Mouse (Mus musculus) forebrain, embryonic 12.5 days (tissue): ENCODE data around the gene Zbtb7b. TPM values are rescaled to one million over a fixed set of nuclear protein-coding genes. Genes with fewer than 3 reads are reported as not detected.

Experiments used
- ATAC-seq: fragments of 200-750 bp; cut with Nextera tagmentation; 2 replicates; pipeline ENCODE4 v1.8.0; 2017; ENCODE audit warnings: moderate TSS enrichment; ENCODE audit not compliant: low FRiP score
- H3K27ac ChIP-seq: fragments of 300-500 bp; sonication (generic); 2 replicates; pipeline ENCODE4 v1.5.1; 2016; ENCODE audit warnings: mild to moderate bottlenecking
- H3K27me3 ChIP-seq: fragments of 300-500 bp; sonication (generic); 2 replicates; pipeline ENCODE4 v1.6.1; 2016; ENCODE audit warnings: mild to moderate bottlenecking
- H3K36me3 ChIP-seq: fragments of 300-500 bp; sonication (generic); replicated peaks from 2 replicates; pipeline ENCODE4 v1.6.1; 2016; ENCODE audit warnings: mild to moderate bottlenecking
- H3K4me1 ChIP-seq: fragments of 300-500 bp; sonication (generic); 2 replicates; pipeline ENCODE4 v1.6.1; 2016
- H3K4me2 ChIP-seq: fragments of 300-500 bp; sonication (generic); 2 replicates; pipeline ENCODE4 v1.6.1; 2016; ENCODE audit warnings: mild to moderate bottlenecking, moderate library complexity
- H3K4me3 ChIP-seq: fragments of 300-500 bp; sonication (generic); replicated peaks from 2 replicates; pipeline ENCODE4 v1.5.1; 2016; ENCODE audit warnings: mild to moderate bottlenecking
- H3K9ac ChIP-seq: fragments of 300-500 bp; sonication (generic); 2 replicates; pipeline ENCODE4 v1.6.1; 2016; ENCODE audit warnings: mild to moderate bottlenecking
- H3K9me3 ChIP-seq: fragments of 300-500 bp; sonication (generic); 2 replicates; pipeline ENCODE4 v1.6.1; 2016
- WGBS: fragments of 180-500 bp; shearing (Covaris S2); methylation state at CpG from one replicate; pipeline ENCODE4 v1.1.7; 2016; 5-methylcytosine and 5-hydroxymethylcytosine counted together
- polyA plus RNA-seq: library from polyadenylated mRNA; unstranded; fragments of >200 nt; fragmentation: Nextera tagmentation; extraction: Ambion mirVana; gene quantifications from 2 replicates; pipeline ENCODE4 v1.2.1, GENCODE M21; 2016

The Zbtb7b gene
- polyA plus RNA-seq, 1 experiment from 2014 or later, result 0.45 TPM

DNA sequence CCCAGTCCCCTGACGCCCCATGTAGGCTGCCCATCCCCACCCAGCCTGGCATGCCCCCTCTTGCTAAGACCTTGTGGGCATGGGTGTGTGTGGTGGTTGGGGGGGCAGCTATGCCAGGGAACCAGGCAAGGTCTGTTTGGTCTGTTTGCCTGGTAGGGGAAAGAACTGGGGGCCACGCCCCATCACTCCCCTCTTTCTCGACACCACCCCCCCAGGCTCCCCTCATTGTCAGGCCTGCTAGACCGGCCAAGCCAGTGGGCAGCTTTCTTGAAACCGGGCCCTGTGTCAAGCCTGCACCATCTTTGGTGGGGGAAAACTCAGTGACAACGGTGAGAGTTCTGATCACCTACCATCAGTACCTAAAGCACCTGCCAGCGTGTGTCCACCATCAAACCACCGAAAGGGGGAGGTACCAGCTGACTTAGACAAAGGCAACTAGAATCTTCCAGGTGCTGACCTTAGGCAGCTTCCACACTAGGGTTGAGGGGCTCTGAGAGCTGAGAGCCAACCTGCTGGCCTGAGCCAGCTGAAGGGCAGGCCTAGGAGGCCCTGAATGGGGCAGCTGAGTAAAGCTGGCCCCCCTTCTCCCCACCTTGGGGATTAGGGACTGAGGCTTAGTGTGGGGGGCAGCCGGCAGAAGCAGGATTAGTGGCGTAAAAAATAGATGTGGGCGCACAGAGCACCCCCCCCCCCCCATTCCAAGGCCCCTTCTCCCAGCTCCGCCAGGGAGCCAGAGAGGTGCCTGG lies 10.1 kb downstream of the Zbtb7b start:
- H3K4me2 ChIP-seq, result no peak overlapping the region
- WGBS, result 51% methylated on average over 11 of the region's 12 CpGs
- ATAC-seq, result no peak
- H3K27ac ChIP-seq, result no peak overlapping the region
- H3K9me3 ChIP-seq, result no peaks in the 10 kb centered on the region
- no peaks in the 10 kb centered on the region for H3K36me3 ChIP-seq
- H3K9ac ChIP-seq, result peak overlapping the region; percentile 26; the same call in 1 of the 2 replicates
- H3K4me1 ChIP-seq, result peaks cover 14% of the 10 kb centered on the region
- peaks cover 3% of the 10 kb centered on the region; the same call in 1 of the 2 replicates for H3K27me3 ChIP-seq
- H3K4me3 ChIP-seq, result no peak overlapping the region

- H3K4me2 ChIP-seq, result no peak overlapping the region
- H3K4me3 ChIP-seq, result no peak overlapping the region
- no peaks in the 10 kb centered on the region for H3K9me3 ChIP-seq
- no peak overlapping the region for H3K9ac ChIP-seq
- H3K36me3 ChIP-seq, result no peaks in the 10 kb centered on the region
- no peak overlapping the region for H3K27ac ChIP-seq
- peaks cover 18% of the 10 kb centered on the region for H3K4me1 ChIP-seq
- 82% methylated on average over 5 of the region's 5 CpGs for WGBS
- no peaks in the 10 kb centered on the region for H3K27me3 ChIP-seq
- ATAC-seq, result no peak
Observed at GRCm38 (mm10) chr3:89383651-89384255, 10.8 kb downstream of the Zbtb7b start.

- Histone ChIP-seq H3K9me3 (no peaks in the 10 kb centered on the region), H3K27me3 (no peaks in the 10 kb centered on the region), H3K36me3 (no peaks in the 10 kb centered on the region), H3K4me3 (no peak overlapping the region), H3K27ac (no peak overlapping the region), H3K4me1 (peaks cover 25% of the 10 kb centered on the region), H3K9ac (no peak overlapping the region), H3K4me2 (no peak overlapping the region)
- 85% methylated on average over 5 of the region's 5 CpGs for WGBS
- ATAC-seq, result no peak
Observed at GRCm38 (mm10) chr3:89382950-89383349, 11.6 kb downstream of the Zbtb7b start.

DNA sequence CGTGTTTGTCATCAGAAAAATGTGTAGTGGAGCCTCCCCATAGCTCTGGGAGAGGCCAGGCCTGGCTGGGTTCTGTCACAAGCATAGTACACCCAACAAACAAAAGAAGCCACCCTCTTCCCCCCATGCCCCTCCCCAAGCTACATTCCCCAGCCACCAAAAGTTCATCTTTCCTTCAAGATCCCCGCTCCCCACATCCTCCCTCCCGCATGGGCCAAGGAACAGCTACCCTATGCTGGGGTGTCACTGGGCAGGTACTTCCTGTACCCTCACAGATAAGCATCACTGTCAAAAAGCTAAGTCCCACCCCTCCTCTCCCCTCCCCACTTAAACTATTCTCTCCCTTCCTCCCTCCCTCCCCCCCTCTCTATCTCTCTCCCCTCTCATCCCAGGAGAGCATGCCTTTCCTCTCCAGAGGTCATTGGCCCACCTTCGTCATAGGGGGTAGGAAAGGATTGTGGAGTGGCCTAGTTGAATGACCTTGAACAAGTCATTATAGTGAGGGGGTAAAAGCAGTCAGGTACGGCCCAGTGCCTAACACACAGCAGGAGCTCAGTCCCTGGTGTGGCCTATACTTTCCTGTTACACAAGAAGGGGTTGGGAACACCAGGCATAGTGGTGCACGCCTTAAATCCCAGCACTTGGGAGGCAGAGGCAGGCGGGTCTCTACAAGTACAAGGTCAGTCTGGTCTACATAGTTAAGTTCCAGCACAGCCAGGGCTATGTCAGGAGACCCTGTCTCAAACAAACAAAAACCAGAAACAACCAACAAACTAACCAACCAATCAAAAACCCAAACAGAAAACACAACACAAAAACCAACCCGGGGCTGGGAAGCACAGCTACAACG lies 12.3 kb downstream of the Zbtb7b start:
- no peak overlapping the region for H3K4me3 ChIP-seq
- peaks cover 29% of the 10 kb centered on the region for H3K4me1 ChIP-seq
- H3K27me3 ChIP-seq, result no peaks in the 10 kb centered on the region
- H3K4me2 ChIP-seq, result no peak overlapping the region
- no peak for ATAC-seq
- H3K27ac ChIP-seq, result no peak overlapping the region
- H3K9me3 ChIP-seq, result no peaks in the 10 kb centered on the region
- H3K9ac ChIP-seq, result no peak overlapping the region
- no peaks in the 10 kb centered on the region for H3K36me3 ChIP-seq
- WGBS, result 87% methylated on average over 9 of the region's 9 CpGs

GRCm38 (mm10) chr3:89381233-89381632 lies 13.3 kb downstream of the Zbtb7b start:
- ATAC-seq, result no peak
- no peaks in the 10 kb centered on the region for H3K27me3 ChIP-seq
- peaks cover 26% of the 10 kb centered on the region for H3K4me1 ChIP-seq
- no peaks in the 10 kb centered on the region for H3K36me3 ChIP-seq
- no peak overlapping the region for H3K4me3 ChIP-seq
- H3K4me2 ChIP-seq, result no peak overlapping the region
- H3K27ac ChIP-seq, result no peak overlapping the region
- WGBS, result 84% methylated on average over 11 of the region's 11 CpGs
- no peak overlapping the region for H3K9ac ChIP-seq
- no peaks in the 10 kb centered on the region for H3K9me3 ChIP-seq

DNA sequence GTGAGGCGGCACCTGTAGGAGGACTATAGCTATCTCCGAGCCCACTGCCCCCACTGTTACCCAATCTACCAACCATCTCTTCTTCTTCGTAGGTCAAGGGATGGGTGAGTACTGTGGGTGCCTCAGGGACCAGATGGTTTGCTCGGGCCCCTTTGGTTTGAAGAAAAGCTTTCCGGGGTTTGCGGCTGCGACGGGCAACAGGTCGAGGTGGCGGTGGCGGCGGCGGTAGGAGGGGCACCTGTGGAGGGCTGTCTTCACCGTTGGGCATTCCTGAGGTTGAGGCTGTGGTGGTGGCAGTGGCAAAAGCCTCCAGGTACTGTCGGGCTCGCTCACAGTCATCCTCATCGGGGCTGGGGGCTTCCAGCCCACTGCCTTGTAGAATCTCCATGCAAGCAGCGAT lies 13.9 kb downstream of the Zbtb7b start:
- Histone ChIP-seq H3K36me3 (no peaks in the 10 kb centered on the region), H3K4me3 (no peak overlapping the region), H3K27ac (no peak overlapping the region), H3K9ac (no peak overlapping the region), H3K4me1 (peaks cover 26% of the 10 kb centered on the region), H3K27me3 (no peaks in the 10 kb centered on the region), H3K4me2 (no peak overlapping the region), H3K9me3 (no peaks in the 10 kb centered on the region)
- WGBS, result 93% methylated on average over 18 of the region's 18 CpGs
- ATAC-seq, result no peak

GRCm38 (mm10) chr3:89380291-89380690 lies 14.3 kb downstream of the Zbtb7b start:
- Histone ChIP-seq H3K4me2 (no peak overlapping the region), H3K36me3 (no peaks in the 10 kb centered on the region), H3K4me3 (no peak overlapping the region), H3K9ac (no peak overlapping the region), H3K27me3 (no peaks in the 10 kb centered on the region), H3K4me1 (peaks cover 26% of the 10 kb centered on the region), H3K27ac (no peak overlapping the region), H3K9me3 (no peaks in the 10 kb centered on the region)
- no peak for ATAC-seq
- WGBS, result 95% methylated on average over 14 of the region's 14 CpGs

DNA sequence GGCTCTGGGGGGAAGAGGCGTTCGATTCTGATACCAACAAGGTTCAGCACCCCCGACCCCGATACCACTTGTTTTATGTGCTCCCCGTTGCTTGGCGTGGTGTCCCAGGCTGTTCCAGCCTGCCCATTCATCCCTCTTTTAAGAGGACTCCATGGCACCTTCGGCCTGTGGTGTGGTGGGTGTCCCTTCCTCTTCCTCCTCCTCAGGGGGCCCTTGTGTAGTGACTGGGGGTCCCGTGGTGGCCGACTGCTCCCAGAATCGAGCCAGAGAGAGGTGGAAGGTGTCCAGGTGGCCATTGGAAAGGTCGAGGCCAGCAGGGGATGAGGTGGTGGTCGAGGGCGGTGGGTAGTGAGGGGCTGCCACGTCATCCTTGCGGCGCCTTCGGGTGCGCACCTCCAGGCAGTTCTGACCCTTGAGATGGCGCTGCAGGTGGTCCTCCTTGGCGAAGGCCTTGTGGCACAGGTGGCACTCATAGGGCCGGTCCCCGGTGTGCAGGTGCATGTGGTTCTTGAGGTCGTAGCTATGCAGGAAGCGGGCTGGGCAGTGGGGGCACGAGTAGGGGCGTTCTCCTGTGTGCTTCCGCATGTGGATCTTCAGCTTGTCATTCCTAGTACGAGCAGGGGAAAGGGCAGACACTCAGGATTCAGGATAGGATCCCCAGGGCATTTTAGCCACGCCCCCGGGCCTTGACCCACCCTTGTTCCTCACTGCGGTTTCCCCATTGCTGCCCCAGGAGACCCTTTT lies 15.0 kb downstream of the Zbtb7b start:
- Histone ChIP-seq H3K9ac (no peak overlapping the region), H3K4me1 (peaks cover 19% of the 10 kb centered on the region), H3K27ac (no peak overlapping the region), H3K9me3 (no peaks in the 10 kb centered on the region), H3K36me3 (no peaks in the 10 kb centered on the region), H3K4me3 (no peak overlapping the region), H3K4me2 (no peak overlapping the region; the same call in 1 of the 2 replicates), H3K27me3 (no peaks in the 10 kb centered on the region)
- ATAC-seq, result no peak
- WGBS, result 90% methylated on average over 31 of the region's 31 CpGs

DNA sequence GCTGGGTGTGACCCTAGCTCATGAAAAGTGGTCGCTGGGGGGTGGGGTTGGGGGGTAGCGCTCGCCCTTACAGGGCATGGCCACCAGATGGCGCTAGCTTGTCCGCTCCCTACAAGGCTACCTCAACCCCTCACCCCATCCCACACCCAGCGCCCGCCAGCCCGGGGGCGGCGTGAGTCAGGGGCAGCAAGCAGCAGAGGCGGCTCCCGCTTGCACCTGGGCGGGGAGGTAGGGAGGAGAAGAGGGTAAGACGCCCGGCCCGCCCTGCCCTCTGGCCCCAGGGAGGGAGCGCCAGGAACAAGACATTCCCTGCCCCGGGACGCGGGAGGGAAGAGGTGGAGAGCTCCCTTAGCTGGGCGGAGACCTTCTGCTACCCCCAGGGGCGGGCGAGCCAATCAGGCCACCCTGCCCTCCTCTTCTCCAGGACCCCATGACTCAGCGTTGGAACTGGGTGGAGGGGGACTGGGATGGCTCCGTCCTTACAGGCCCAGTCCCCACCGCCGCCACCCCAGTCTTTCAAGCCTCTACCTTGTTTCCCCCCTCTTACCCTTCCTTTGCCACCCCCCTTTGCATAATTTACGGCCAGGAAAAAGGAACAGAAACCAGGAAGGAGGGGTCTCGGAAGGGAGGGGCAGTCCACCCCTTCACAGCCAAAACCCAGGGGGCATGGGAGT lies 16.0 kb downstream of the Zbtb7b start:
- Histone ChIP-seq H3K4me3 (peak overlapping the region; percentile 61), H3K4me1 (peaks cover 15% of the 10 kb centered on the region), H3K9ac (peak overlapping the region; percentile 71), H3K9me3 (no peaks in the 10 kb centered on the region), H3K36me3 (no peaks in the 10 kb centered on the region), H3K27me3 (no peaks in the 10 kb centered on the region), H3K27ac (peak overlapping the region; percentile 56; the same call in 1 of the 2 replicates), H3K4me2 (peak overlapping the region; percentile 92)
- WGBS, result 1% methylated on average over 26 of the region's 29 CpGs
- ATAC-seq, result peak; percentile 91

DNA sequence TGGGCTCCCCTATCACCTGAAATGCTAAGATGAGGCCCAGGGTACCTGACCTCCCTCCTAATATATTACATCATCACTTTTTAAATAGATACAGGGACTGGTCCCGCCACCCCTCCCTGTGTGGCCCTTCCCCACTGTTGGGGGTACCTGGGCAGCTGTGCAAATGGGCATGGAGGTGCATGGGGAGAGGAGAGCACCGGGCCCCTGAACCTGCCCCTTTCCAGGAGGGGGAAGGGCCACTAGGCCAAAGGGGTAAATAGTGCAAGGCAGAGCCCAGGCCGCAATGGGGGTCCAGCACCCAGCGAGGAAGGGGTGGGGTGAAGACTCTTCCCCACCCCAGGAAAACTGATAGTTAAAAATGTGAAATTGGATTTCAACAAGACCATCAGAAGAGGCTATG lies 16.7 kb downstream of the Zbtb7b start:
- H3K4me2 ChIP-seq, result peak overlapping the region; percentile 92
- H3K9ac ChIP-seq, result no peak overlapping the region
- ATAC-seq, result no peak; the same call in none of the 2 replicates
- WGBS, result 63% methylated on average over 4 of the region's 4 CpGs
- 0 out of 2 replicates have a peak overlapping the region, but pooled peaks have one; percentile 61 for H3K4me3 ChIP-seq
- peaks cover 15% of the 10 kb centered on the region for H3K4me1 ChIP-seq
- no peaks in the 10 kb centered on the region for H3K27me3 ChIP-seq
- no peaks in the 10 kb centered on the region for H3K36me3 ChIP-seq
- H3K9me3 ChIP-seq, result no peaks in the 10 kb centered on the region
- no peak overlapping the region for H3K27ac ChIP-seq

GRCm38 (mm10) chr3:89373581-89374231 lies 20.9 kb downstream of the Zbtb7b start:
- Histone ChIP-seq H3K27me3 (no peaks in the 10 kb centered on the region), H3K36me3 (no peaks in the 10 kb centered on the region), H3K9me3 (no peaks in the 10 kb centered on the region), H3K4me2 (no peak overlapping the region), H3K4me3 (no peak overlapping the region), H3K9ac (no peak overlapping the region), H3K4me1 (peaks cover 10% of the 10 kb centered on the region), H3K27ac (no peak overlapping the region)
- ATAC-seq, result no peak
- 50% methylated on average over 5 of the region's 5 CpGs for WGBS
